Mouse (Mus musculus) forebrain, postnatal 0 days (tissue): ENCODE data around the gene Ankrd2. TPM values are rescaled to one million over a fixed set of nuclear protein-coding genes. Genes with fewer than 3 reads are reported as not detected.

Experiments
- ATAC-seq: fragments of 200-750 bp; cut with Nextera tagmentation; 2 replicates; pipeline ENCODE4 v1.8.0; 2017; ENCODE audit warnings: mild to moderate bottlenecking, moderate library complexity
- DNase-seq: peaks from one replicate; pipeline ENCODE4 v3.0.0-alpha.2; 2015
- H3K27ac ChIP-seq: fragments of 300-500 bp; sonication (generic); 2 replicates; pipeline ENCODE4 v1.5.1; 2014; ENCODE audit warnings: low read depth, mild to moderate bottlenecking, antibody characterized with exemption, low read length, moderate library complexity, mixed read lengths
- H3K27me3 ChIP-seq: fragments of 300-500 bp; sonication (generic); 2 replicates; pipeline ENCODE4 v1.6.1; 2014; ENCODE audit warnings: mild to moderate bottlenecking, low read length, mixed read lengths; ENCODE audit not compliant: insufficient read depth
- H3K36me3 ChIP-seq: fragments of 300-500 bp; sonication (generic); 2 replicates; pipeline ENCODE4 v1.6.1; 2014; ENCODE audit warnings: mild to moderate bottlenecking, moderate library complexity; ENCODE audit not compliant: insufficient read depth
- H3K4me1 ChIP-seq: fragments of 300-500 bp; sonication (generic); 2 replicates; pipeline ENCODE4 v1.6.1; 2014; ENCODE audit warnings: antibody characterized with exemption; ENCODE audit not compliant: insufficient read depth
- H3K4me2 ChIP-seq: fragments of 300-500 bp; sonication (generic); 2 replicates; pipeline ENCODE4 v1.6.1; 2014; ENCODE audit warnings: low read depth, mild to moderate bottlenecking, moderate library complexity
- H3K4me3 ChIP-seq: fragments of 300-500 bp; sonication (generic); 2 replicates; pipeline ENCODE4 v1.5.1; 2014; ENCODE audit warnings: low read depth, low read length, mixed read lengths
- H3K9ac ChIP-seq: fragments of 300-500 bp; sonication (generic); 2 replicates; pipeline ENCODE4 v1.6.1; 2014; ENCODE audit warnings: mild to moderate bottlenecking
- H3K9me3 ChIP-seq: fragments of 300-500 bp; sonication (generic); 2 replicates; pipeline ENCODE4 v1.6.1; 2016; ENCODE audit warnings: low read length
- CTCF ChIP-seq: sonication (generic); IDR thresholded peaks from 2 replicates; pipeline ENCODE4 v1.5.1; 2016; ENCODE audit warnings: antibody characterized with exemption, control low read depth, low read depth
- WGBS: fragments of 180-500 bp; shearing (Covaris S2); extraction: QIAGEN DNeasy Blood & Tissue Kit; methylation state at CpG from one replicate; pipeline ENCODE4 v1.1.7; 2014; 5-methylcytosine and 5-hydroxymethylcytosine counted together
- polyA plus RNA-seq: library from polyadenylated mRNA; unstranded; fragments of >200 nt; fragmentation: Nextera tagmentation; extraction: Ambion mirVana; gene quantifications from 2 replicates; pipeline ENCODE4 v1.2.1, GENCODE M21; 2015
- total RNA-seq: library from RNA; depleted of rRNA; stranded (reverse); fragments of >200 nt; gene quantifications from 2 replicates; pipeline ENCODE4 v1.2.3, GENCODE M21; 2014; rRNA removed

The Ankrd2 gene
- total and polyA plus RNA-seq, 2 experiments from 2014 or later, result 1.2 TPM; not detected in 1

DNA sequence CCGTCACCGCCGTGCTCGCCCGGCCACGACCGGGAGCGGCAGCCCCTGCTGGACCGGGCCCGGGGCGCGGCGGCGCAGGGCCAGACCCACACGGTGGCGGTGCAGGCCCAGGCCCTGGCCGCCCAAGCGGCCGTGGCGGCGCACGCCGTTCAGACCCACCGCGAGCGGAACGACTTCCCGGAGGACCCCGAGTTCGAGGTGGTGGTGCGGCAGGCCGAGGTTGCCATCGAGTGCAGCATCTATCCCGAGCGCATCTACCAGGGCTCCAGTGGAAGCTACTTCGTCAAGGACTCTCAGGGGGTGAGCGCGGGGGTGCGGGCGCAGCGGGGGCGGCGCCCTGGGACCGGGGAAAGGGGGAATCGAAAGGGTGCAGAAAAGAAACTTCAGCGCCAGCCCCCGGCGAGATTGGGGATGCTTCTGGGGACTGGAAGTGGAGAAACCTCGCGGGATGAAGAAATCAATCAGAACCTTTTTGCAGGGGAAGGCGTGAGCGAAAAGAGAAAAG, 54.9 kb downstream of the Ankrd2 start:
- Histone ChIP-seq H3K9me3 (no peaks in the 10 kb centered on the region), H3K27me3 (no peaks in the 10 kb centered on the region), H3K9ac (peak overlapping the region; percentile 79), H3K4me3 (peak overlapping the region; percentile 99), H3K36me3 (peaks cover 2% of the 10 kb centered on the region; the same call in 1 of the 2 replicates), H3K27ac (peak overlapping the region; percentile 84), H3K4me1 (peaks cover 13% of the 10 kb centered on the region; the same call in 1 of the 2 replicates), H3K4me2 (peak overlapping the region; percentile 68)
- DNase-seq (peak; percentile 45), ATAC-seq (peak; percentile 40)
- under 1% methylated on average over 46 of the region's 52 CpGs for WGBS
- no peak for TF ChIP-seq CTCF

Other genes starting within 250 kb of the Ankrd2 start
- 3.9 and 6.0 TPM in 2 replicates for gene Arhgap19, start 234.0 kb upstream of the Ankrd2 start, total RNA-seq
- gene Arhgap19, start 234.0 kb upstream of the Ankrd2 start, polyA plus RNA-seq, result 3.1 and 3.2 TPM in 2 replicates
- gene Frat1, start 206.0 kb upstream of the Ankrd2 start, total RNA-seq, result 40.2 and 43.4 TPM in 2 replicates
- gene Frat1, start 206.0 kb upstream of the Ankrd2 start, polyA plus RNA-seq, result 48.2 and 52.3 TPM in 2 replicates
- gene Frat2, start 187.9 kb upstream of the Ankrd2 start, total RNA-seq, result 14.4 and 22.4 TPM in 2 replicates
- gene Frat2, start 187.9 kb upstream of the Ankrd2 start, polyA plus RNA-seq, result 14.8 and 15.5 TPM in 2 replicates
- 17.0 and 19.5 TPM in 2 replicates for gene Rrp12, start 139.8 kb upstream of the Ankrd2 start, total RNA-seq
- gene Rrp12, start 139.8 kb upstream of the Ankrd2 start, polyA plus RNA-seq, result 12.3 and 14.4 TPM in 2 replicates
- gene Pgam1, start 124.1 kb upstream of the Ankrd2 start, total RNA-seq, result 400 and 416 TPM in 2 replicates
- gene Pgam1, start 124.1 kb upstream of the Ankrd2 start, polyA plus RNA-seq, result 501 and 537 TPM in 2 replicates
- gene Exosc1, start 102.6 kb upstream of the Ankrd2 start, total RNA-seq, result 29.6 and 33.3 TPM in 2 replicates
- 69.4 and 71.0 TPM in 2 replicates for gene Exosc1, start 102.6 kb upstream of the Ankrd2 start, polyA plus RNA-seq
- 53.3 and 58.6 TPM in 2 replicates for gene Zdhhc16, start 102.5 kb upstream of the Ankrd2 start, total RNA-seq
- 96.8 and 97.4 TPM in 2 replicates for gene Zdhhc16, start 102.5 kb upstream of the Ankrd2 start, polyA plus RNA-seq
- gene Mms19, start 54.8 kb upstream of the Ankrd2 start, total RNA-seq, result 42.2 and 66.5 TPM in 2 replicates
- 17.4 and 25.8 TPM in 2 replicates for gene Mms19, start 54.8 kb upstream of the Ankrd2 start, polyA plus RNA-seq
- 18.7 and 22.2 TPM in 2 replicates for gene Ubtd1, start 54.2 kb upstream of the Ankrd2 start, total RNA-seq
- 12.2 and 13.3 TPM in 2 replicates for gene Ubtd1, start 54.2 kb upstream of the Ankrd2 start, polyA plus RNA-seq
- 3.3 and 3.6 TPM in 2 replicates for gene Hoga1, start 9.6 kb downstream of the Ankrd2 start, total RNA-seq
- 2.8 and 3.5 TPM in 2 replicates for gene Hoga1, start 9.6 kb downstream of the Ankrd2 start, polyA plus RNA-seq
- gene 4933411K16Rik, start 16.2 kb downstream of the Ankrd2 start, total RNA-seq, result 0.15 and 0.24 TPM in 2 replicates
- not detected in 2 replicates for gene 4933411K16Rik, start 16.2 kb downstream of the Ankrd2 start, polyA plus RNA-seq
- gene Morn4, start 50.4 kb downstream of the Ankrd2 start, total RNA-seq, result 55.9 and 57.0 TPM in 2 replicates
- gene Morn4, start 50.4 kb downstream of the Ankrd2 start, polyA plus RNA-seq, result 150 and 167 TPM in 2 replicates
- 13.7 and 16.3 TPM in 2 replicates for gene Pi4k2a, start 54.5 kb downstream of the Ankrd2 start, total RNA-seq
- 29.7 and 34.1 TPM in 2 replicates for gene Pi4k2a, start 54.5 kb downstream of the Ankrd2 start, polyA plus RNA-seq
- 9.5 and 17.5 TPM in 2 replicates for gene Avpi1, start 93.1 kb downstream of the Ankrd2 start, total RNA-seq
- 14.3 and 15.4 TPM in 2 replicates for gene Avpi1, start 93.1 kb downstream of the Ankrd2 start, polyA plus RNA-seq
- 8.2 and 11.9 TPM in 2 replicates for gene Marveld1, start 111.4 kb downstream of the Ankrd2 start, total RNA-seq
- gene Marveld1, start 111.4 kb downstream of the Ankrd2 start, polyA plus RNA-seq, result 2.9 and 4.3 TPM in 2 replicates
- 70.8 and 94.4 TPM in 2 replicates for gene Zfyve27, start 128.0 kb downstream of the Ankrd2 start, total RNA-seq
- gene Zfyve27, start 128.0 kb downstream of the Ankrd2 start, polyA plus RNA-seq, result 32.4 and 44.1 TPM in 2 replicates
- 1.8 and 3.7 TPM in 2 replicates for gene Sfrp5, start 166.3 kb downstream of the Ankrd2 start, total RNA-seq
- 2.7 and 3.4 TPM in 2 replicates for gene Sfrp5, start 166.3 kb downstream of the Ankrd2 start, polyA plus RNA-seq
- 79.1 and 90.1 TPM in 2 replicates for gene Golga7b, start 211.6 kb downstream of the Ankrd2 start, total RNA-seq
- 44.7 and 61.4 TPM in 2 replicates for gene Golga7b, start 211.6 kb downstream of the Ankrd2 start, polyA plus RNA-seq